Mouse (Mus musculus) NIH3T3 (cell line): ENCODE measurements around the gene Ntmt1.

Experiments used
- DNase-seq: peaks from one replicate; pipeline ENCODE4 v3.0.0-alpha.2; 2012; ENCODE audit warnings: low read depth

Gene Ntmt1

GRCm38 (mm10) chr2:30826825-30827748 lies 19.5 kb downstream of the Ntmt1 start:
- peak; percentile 91 for DNase-seq

GRCm38 (mm10) chr2:30827749-30828475 lies 20.3 kb downstream of the Ntmt1 start:
- peak; percentile 98 for DNase-seq

- DNase-seq: peak; percentile 71
Observed at GRCm38 (mm10) chr2:30829315-30829714, 21.7 kb downstream of the Ntmt1 start.

GRCm38 (mm10) chr2:30830283-30830795 lies 22.7 kb downstream of the Ntmt1 start, which contains the start of gene Asb6:
TSS of gene Asb6 (minus strand) at chr2:30830333.
- no peak for DNase-seq

- DNase-seq: peak; percentile 89
Observed at GRCm38 (mm10) chr2:30833644-30834043, 26.0 kb downstream of the Ntmt1 start.

- no peak for DNase-seq
Observed at GRCm38 (mm10) chr2:30834373-30835022, 26.9 kb downstream of the Ntmt1 start, which contains the start of gene Prrx2. TSS of gene Prrx2 (plus strand) at chr2:30834972.

GRCm38 (mm10) chr2:30836238-30836990 lies 28.8 kb downstream of the Ntmt1 start:
- DNase-seq: no peak

- peak; percentile 75 for DNase-seq
Observed at GRCm38 (mm10) chr2:30842615-30843014, 35.0 kb downstream of the Ntmt1 start.

- DNase-seq: peak; percentile 74
Observed at GRCm38 (mm10) chr2:30845152-30846070, 37.8 kb downstream of the Ntmt1 start.

GRCm38 (mm10) chr2:30846236-30846635 lies 38.6 kb downstream of the Ntmt1 start:
- DNase-seq: peak; percentile 61

- DNase-seq: no peak
Observed at GRCm38 (mm10) chr2:30846723-30847122, 39.1 kb downstream of the Ntmt1 start.

GRCm38 (mm10) chr2:30848184-30848583 lies 40.6 kb downstream of the Ntmt1 start:
- peak; percentile 81 for DNase-seq

- no peak for DNase-seq
Observed at GRCm38 (mm10) chr2:30850581-30850980, 43.0 kb downstream of the Ntmt1 start.

GRCm38 (mm10) chr2:30852771-30853313 lies 45.2 kb downstream of the Ntmt1 start:
- DNase-seq: peak; percentile 42

- no peak for DNase-seq
Observed at GRCm38 (mm10) chr2:30857076-30857475, 49.5 kb downstream of the Ntmt1 start.

- DNase-seq: no peak
Observed at GRCm38 (mm10) chr2:30859782-30860181, 52.2 kb downstream of the Ntmt1 start.

GRCm38 (mm10) chr2:30862081-30862480 lies 54.5 kb downstream of the Ntmt1 start:
- DNase-seq: no peak

- DNase-seq: peak; percentile 31
Observed at GRCm38 (mm10) chr2:30863574-30863973, 55.9 kb downstream of the Ntmt1 start.

GRCm38 (mm10) chr2:30864968-30865381 lies 57.3 kb downstream of the Ntmt1 start:
- peak; percentile 91 for DNase-seq

GRCm38 (mm10) chr2:30865426-30865825 lies 57.8 kb downstream of the Ntmt1 start:
- DNase-seq: peak; percentile 61
